In the genomic region with DNA sequence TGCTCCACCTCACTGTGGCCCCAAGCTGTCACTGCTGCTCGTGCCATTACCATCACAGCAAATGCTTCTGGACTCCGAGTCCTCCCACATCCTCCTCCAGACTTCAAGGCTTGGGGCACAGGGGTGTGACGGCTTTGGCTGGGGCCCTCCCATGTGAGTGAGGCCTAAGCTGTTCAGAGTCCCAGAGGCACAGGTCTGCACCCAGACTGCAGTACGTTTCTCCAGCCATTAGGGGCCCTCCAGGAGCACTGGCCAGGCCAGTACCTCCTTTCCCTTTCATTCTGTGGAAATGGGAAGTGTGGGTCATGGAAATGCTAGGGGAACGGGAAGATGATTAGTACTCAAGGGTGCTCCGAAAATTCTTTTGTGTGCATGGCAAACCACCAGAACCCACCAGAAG, we compare ENCODE assay signal across 8 mouse cellular contexts. TPM values are rescaled to one million over a fixed set of nuclear protein-coding genes. Genes with fewer than 3 reads are reported as not detected.
DNase-seq lines count a peak whose midpoint lies in the region; ATAC-seq and TF ChIP-seq lines count a peak whose summit lies in the region.

No protein-coding gene starts in this region.

- no peak overlapping the region for H3K9ac ChIP-seq in hindbrain, embryonic 13.5 days
- no peak overlapping the region for H3K9ac ChIP-seq in liver, embryonic 14.5 days (replicated peaks)

- DNase-seq in left cerebral cortex, postnatal 14 days (ENCODE audit: low spot score in 2 of 2), result peak; percentile 23 to 29
- DNase-seq in left cerebral cortex, adult 11 months (ENCODE audit: low spot score), result no peak
- peak; percentile 22 for DNase-seq in cerebellum, adult 9-10 months
- no peak for DNase-seq in liver, embryonic 14.5 days (ENCODE audit: low read depth in 3 of 3, low spot score in 3 of 3)
- no peak for DNase-seq in spleen, adult 18-20 months
- no peak for DNase-seq in layer of hippocampus, adult 8-10 months (ENCODE audit: low spot score in 2 of 2)

- peak; percentile 39 for TF ChIP-seq CTCF in liver, embryonic 14.5 days (IDR thresholded peaks at IDR 0.05; ENCODE audit: low read depth)
- peak; percentile 36; the same call in 1 of the 2 replicates for TF ChIP-seq CTCF in small intestine, adult 2 months (IDR thresholded peaks at IDR 0.05; ENCODE audit: extremely low read depth, insufficient read length, insufficient replicate concordance, low read depth, low read length)

- 28% methylated on average over 6 of the region's 6 CpGs for WGBS in hindbrain, embryonic 13.5 days
- 54% methylated on average over 6 of the region's 6 CpGs for WGBS in liver, embryonic 14.5 days (ENCODE audit: insufficient replicate concordance)
- WGBS in small intestine, adult 2 months, result 45% methylated on average over 6 of the region's 6 CpGs

- H3K27ac ChIP-seq in hindbrain, embryonic 13.5 days, result no peak overlapping the region
- H3K27ac ChIP-seq in liver, embryonic 14.5 days, result no peak overlapping the region
- H3K27ac ChIP-seq in small intestine, adult 2 months (ENCODE audit: insufficient read depth, low read depth, low read length), result no peak overlapping the region

- peaks cover 26% of the 10 kb centered on the region for H3K27me3 ChIP-seq in hindbrain, embryonic 13.5 days
- no peaks in the 10 kb centered on the region for H3K27me3 ChIP-seq in liver, embryonic 14.5 days (ENCODE audit: control insufficient read depth, insufficient read depth, low read length)
- H3K27me3 ChIP-seq in small intestine, adult 2 months (ENCODE audit: control insufficient read depth, insufficient read depth, low read length), result no peaks in the 10 kb centered on the region

- peak; percentile 56; the same call in 1 of the 2 replicates for ATAC-seq in hindbrain, embryonic 13.5 days (ENCODE audit: low FRiP score)
- ATAC-seq in liver, embryonic 14.5 days (ENCODE audit: insufficient read depth), result no peak

- no peak for TF ChIP-seq EP300 in liver, embryonic 14.5 days (IDR thresholded peaks at IDR 0.05; ENCODE audit: low read depth)

- no peaks in the 10 kb centered on the region for H3K9me3 ChIP-seq in hindbrain, embryonic 13.5 days
- H3K9me3 ChIP-seq in liver, embryonic 14.5 days (ENCODE audit: control insufficient read depth, low read length), result no peaks in the 10 kb centered on the region

- no peak overlapping the region for H3K4me3 ChIP-seq in hindbrain, embryonic 13.5 days
- no peak overlapping the region for H3K4me3 ChIP-seq in liver, embryonic 14.5 days (ENCODE audit: insufficient read depth in 1 of 2, low read depth in 2 of 2, low read length in 2 of 2)
- H3K4me3 ChIP-seq in small intestine, adult 2 months (ENCODE audit: low read depth, low read length), result no peak overlapping the region

- intact Hi-C loops in left cerebral cortex, postnatal 14 days (cut with DNase I), result no loop called here

- H3K36me3 ChIP-seq in hindbrain, embryonic 13.5 days, result peaks cover 23% of the 10 kb centered on the region
- H3K36me3 ChIP-seq in liver, embryonic 14.5 days (replicated peaks; ENCODE audit: control insufficient read depth, insufficient read depth, low read depth), result no peaks in the 10 kb centered on the region; the same call in 1 of the 2 replicates
- peaks cover 23% of the 10 kb centered on the region for H3K36me3 ChIP-seq in small intestine, adult 2 months (ENCODE audit: control insufficient read depth, insufficient read depth, low read length)

- no peak for TF ChIP-seq POLR2A in small intestine, adult 2 months (IDR thresholded peaks at IDR 0.05; ENCODE audit: low read depth, low read length)

- H3K4me2 ChIP-seq in hindbrain, embryonic 13.5 days, result no peak overlapping the region
- H3K4me2 ChIP-seq in liver, embryonic 14.5 days (ENCODE audit: low read depth), result no peak overlapping the region

- H3K4me1 ChIP-seq in hindbrain, embryonic 13.5 days (replicated peaks), result peaks cover 19% of the 10 kb centered on the region
- H3K4me1 ChIP-seq in liver, embryonic 14.5 days (replicated peaks; ENCODE audit: control insufficient read depth in 2 of 2, insufficient read depth in 2 of 2, low read length in 1 of 2), result no peaks in the 10 kb centered on the region
- H3K4me1 ChIP-seq in small intestine, adult 2 months (ENCODE audit: control insufficient read depth, insufficient read depth, insufficient read length, low read length), result no peaks in the 10 kb centered on the region

RNA-seq across cellular contexts. Expression of gene Pja1, which starts 7.1 kb away (rescaled TPM):
- total RNA-seq in left cerebral cortex, postnatal 14 days (2021), result 100 to 1,000 TPM; 181 to 200 TPM
- polyA plus RNA-seq in hindbrain, embryonic 13.5 days (2015; fragmentation: Nextera tagmentation; extraction: Ambion mirVana), result 327 and 330 TPM in 2 replicates
- 12.3 and 17.5 TPM in 2 replicates for polyA plus RNA-seq in liver, embryonic 14.5 days (2012; rRNA removed)
- 22.9 and 25.3 TPM in 2 replicates for polyA plus RNA-seq in liver, embryonic 14.5 days (2014; fragmentation: Nextera tagmentation; extraction: Ambion mirVana)
- polyA plus RNA-seq in small intestine, adult 2 months (2012; rRNA removed), result 28.2 and 60.0 TPM in 2 replicates
- total RNA-seq in layer of hippocampus, adult 8-10 months (2022), result 100 to 1,000 TPM; 192 to 215 (median 196) TPM

Comparison
In these comparisons a context has a peak if more than half of its experiments do, and no peak if none do; other contexts are left out.
1. DNase-seq: peak in left cerebral cortex, postnatal 14 days (2 of 2) and cerebellum, adult 9-10 months (single experiment); none in left cerebral cortex, adult 11 months (single experiment), liver, embryonic 14.5 days (0 of 3), spleen, adult 18-20 months (0 of 2) and layer of hippocampus, adult 8-10 months (0 of 2).